Mouse (Mus musculus) cerebellum, postnatal 14 days (tissue): ENCODE results near the gene Bach2.
A peak's percentile ranks its signal among the peaks of the same experiment; 100 is the strongest.

Experiments
- DNase-seq, 2 experiments: peaks; one replicate each; pipeline ENCODE4 v3.0.0; 2021; ENCODE audit warnings: mixed read lengths in 2 of 2

The Bach2 gene

DNA sequence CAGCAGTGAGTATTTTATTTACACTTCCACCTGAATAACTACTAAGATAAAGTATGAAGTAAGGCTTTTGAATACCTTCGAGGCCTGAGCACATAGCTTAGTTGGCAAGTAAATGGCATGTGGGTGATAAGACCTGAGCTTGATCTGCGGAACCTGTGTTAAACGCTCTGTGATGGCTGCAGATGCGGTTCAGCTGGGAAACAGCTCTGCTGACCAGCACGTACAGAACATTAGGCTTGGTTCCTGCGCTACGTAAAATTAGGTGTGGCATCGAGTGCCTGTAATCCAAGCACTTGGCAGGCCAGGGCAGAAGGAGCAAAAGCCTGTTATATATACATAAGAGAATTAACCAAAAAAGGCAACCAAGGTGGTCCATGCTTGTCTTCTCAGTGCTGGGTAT, 252.6 kb downstream of the Bach2 start:
- no peak for DNase-seq

DNA sequence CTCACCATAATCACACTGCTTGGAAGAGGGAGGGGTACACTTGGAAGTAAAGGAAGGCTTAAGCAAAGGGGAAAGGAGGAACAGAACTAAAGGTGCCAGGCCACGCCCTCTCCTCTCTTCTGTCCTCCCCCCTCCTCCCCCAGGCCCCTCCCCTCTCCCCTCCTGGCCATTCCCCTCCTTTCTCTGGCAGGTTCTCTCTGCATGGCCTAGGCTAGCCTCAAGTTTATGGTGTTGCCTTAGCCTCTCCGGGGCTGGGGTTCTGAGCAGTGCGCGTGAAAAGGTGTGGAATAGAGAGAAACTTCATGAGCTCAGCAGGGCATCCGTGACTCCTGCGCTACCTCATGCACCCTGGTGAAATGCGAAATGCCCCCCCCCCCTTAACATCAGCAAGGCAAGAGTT, 254.2 kb downstream of the Bach2 start:
- DNase-seq, result no peak

DNA sequence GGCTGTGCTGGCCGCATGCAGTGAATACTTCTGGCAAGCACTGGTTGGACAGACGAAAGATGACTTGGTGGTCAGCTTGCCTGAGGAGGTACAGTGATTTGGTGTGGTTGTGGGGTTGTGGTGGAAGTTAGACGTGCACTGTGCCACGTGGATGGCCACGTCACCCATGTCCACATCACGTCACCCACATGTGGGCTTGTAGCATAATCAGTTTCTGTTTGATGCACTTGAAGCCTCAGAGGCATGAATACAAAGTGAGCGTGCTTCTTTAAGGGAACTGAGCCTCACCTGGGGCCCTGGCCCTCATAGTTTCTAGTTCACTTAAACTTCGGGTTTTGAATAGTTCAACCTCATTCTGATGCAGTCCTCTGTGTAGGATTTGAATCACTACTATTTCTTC, 263.2 kb downstream of the Bach2 start:
- no peak for DNase-seq

DNA sequence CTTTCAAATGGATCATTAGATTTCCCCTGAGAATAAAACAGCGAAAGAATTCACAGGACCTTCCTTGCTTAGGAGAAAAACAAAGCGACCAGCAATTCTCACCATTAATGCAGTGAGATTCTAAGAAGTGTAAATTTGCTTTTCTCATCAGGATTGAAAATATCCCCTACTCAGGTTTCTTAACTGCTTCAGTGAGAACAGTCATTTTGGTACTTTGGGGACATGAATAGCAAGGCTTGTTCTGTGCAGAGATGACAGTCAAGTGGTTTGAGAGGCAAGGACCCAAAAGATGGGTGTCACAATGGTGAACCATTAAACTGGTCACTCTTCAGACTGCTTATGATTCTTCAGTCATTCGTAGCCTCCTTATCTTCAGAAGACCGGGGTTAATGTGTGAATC, 263.6 kb downstream of the Bach2 start:
- DNase-seq, result no peak

DNA sequence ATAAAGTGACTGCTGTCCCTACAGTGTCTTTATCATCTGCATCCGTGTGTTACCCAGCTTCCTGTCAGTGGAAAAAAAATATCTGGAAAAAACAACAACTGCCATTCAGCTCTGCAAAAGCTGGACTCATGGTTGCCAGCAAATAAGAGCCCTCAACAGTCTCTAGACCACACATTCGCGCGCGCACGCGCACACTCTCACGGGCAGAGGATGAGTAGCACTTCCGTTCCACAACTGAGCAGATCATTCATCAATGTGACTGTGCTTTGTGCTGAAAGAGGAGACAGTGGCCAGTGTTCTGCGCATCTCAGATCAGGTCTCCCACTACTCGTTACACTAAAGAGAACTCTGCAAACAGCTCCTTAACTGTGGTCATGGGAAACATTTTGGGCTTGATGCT, 265.6 kb downstream of the Bach2 start:
- DNase-seq, result no peak

DNA sequence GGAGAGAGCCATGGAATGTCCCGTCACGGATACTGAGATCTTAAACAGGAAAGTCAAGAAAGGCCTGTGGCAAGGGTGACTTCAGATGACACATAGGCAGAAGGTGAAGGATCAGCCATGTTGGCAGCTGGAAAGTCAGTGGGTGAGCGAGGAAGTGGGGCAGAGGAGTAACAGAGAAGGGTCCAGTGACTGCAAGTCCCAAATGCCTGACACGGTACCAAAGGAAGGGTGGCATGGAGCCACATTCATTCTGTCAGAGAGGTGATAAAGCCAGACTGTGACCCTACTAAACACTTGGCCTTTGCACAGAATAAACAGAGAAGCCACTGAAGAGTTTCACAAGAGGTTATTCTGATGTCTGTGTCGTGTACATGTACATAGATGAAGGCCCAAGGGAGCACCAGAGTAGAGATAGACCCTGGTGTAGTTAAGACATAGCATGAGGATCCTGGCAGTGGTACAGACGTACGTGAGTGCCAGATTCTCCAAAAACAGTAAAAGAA, 267.8 kb downstream of the Bach2 start:
- peak in 1 of 2 experiments; percentile 16 for DNase-seq

DNA sequence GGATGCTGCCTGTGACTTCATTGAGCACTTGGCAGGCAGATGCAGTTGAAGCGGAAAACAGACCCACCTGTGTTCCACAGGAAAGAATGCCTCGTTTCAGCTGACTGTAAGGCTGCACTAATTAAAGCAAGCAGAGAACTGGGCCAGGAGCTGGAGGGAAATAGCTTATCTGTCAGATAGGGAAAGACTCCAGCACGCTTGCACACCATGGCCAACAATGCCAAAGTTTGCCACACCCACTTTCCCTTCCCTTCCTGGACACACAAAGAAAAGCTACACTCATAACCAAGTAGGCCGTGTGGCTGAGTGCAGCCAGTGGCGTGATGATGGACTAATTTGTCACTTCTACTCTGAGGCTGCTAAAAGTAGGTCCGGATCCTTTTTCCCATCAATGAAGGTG, 268.4 kb downstream of the Bach2 start:
- peak; percentile 17 to 41 for DNase-seq

DNA sequence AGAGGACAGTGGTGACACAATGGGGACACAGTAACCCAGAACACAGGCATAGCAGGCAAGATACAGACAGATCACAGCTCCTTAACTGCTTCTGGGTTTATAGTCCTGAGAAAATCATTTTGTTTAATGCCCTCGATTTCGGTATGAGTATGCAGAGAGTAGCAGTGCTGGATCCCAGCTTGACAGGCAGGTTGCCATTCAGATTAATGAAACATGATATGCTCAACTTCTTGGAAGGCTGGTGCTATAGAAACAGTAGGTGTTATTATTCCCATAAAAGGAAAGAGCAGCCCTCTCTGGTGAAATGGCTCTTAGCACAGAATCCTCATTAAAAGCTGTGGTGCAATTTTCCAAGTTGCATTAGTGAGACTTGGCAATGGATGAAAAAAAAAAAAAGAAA, 270.0 kb downstream of the Bach2 start:
- no peak for DNase-seq

DNA sequence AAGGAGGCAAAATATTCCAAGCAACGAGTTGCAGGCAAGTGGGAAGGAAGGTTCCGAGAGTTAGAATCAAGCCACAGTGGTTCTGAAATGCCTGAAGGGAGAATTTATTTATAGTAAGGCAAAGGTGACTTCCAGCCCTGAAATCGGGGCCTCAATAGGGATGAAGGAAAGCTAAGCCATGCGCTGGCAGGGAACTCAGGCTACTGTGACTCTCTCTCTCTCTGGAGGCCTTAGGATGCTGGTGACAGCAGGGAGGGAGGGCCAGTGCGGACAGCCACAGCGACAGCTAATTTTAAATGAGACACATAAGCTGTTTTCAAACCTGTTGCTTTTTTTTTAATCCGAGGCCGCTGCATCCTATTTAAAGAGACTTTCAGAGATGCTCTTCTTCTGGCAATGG, 270.4 kb downstream of the Bach2 start:
- no peak for DNase-seq

DNA sequence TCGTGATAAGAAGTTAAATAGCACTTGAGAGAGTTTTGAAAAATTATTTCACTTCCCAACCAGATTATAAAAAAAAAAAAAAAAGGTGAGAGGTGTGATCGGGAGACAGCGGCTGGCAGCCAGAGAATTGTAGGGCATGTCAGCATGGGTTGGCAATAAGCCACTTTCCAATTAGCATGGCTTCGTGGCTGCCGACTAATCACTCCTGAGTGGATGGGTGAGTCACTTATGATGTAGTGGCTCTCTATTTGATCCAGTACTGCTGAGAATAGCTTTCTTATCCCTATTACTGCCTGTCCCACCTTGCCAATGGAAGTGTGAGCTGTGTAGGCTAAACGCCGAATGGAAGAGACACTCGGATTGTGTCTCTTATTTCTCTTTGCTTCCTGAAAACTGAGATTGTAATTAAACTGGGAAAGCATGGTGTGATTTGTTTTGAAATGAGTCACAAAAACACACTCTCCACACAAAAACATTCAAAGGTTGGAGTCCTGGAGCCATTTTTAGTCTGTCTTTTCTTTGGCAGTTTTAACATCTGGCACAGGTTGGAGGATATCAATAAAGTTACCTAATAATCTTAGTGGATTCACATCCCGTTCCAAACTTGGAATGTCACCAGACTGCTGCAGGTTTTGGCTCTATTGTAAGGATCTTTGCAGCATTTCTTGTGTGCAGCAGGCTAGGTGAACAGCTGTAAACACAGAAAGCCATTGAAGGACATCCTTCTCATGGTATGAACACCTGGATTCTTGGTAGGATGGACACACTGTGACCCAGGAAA, 271.4 kb downstream of the Bach2 start:
- DNase-seq, result peak; percentile 82 to 86

DNA sequence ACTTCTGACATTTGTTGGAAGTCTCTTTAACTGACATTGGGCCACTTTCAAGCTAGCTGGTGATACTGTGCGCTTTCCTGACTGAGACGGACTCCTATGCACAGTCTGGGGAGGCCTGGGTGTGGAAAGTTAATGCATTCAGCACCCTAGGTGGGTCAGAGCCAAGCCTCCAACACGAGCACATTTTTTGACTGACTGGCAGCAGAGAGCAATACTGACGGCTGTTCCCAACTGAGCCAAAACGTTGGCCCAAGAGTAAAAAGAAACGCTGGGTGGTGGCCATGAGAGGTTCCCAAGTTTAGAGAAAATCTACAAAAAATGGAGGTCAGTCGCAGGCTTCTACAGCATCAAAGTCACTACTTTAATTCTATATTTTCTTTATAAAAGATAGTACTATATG, 272.3 kb downstream of the Bach2 start:
- no peak for DNase-seq

DNA sequence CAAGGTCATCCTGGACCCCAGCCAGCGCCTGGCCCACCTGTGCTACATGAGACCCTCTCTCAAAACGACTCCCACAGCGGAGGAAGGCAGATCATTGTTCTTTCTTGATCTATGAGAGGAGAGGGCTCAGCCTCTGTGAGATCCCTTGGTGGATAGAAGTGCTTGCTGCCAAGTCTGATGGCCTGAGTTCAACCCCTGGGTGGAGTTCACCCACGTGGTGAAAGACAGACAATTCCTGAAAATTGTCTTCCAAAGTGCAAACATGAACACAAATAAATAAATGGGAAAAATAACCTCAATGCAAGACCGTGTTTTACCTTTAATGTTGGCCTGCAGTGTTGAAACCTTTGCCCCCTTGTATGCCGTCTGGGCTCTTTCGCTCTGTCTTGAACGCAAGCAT, 277.5 kb downstream of the Bach2 start:
- DNase-seq, result no peak

DNA sequence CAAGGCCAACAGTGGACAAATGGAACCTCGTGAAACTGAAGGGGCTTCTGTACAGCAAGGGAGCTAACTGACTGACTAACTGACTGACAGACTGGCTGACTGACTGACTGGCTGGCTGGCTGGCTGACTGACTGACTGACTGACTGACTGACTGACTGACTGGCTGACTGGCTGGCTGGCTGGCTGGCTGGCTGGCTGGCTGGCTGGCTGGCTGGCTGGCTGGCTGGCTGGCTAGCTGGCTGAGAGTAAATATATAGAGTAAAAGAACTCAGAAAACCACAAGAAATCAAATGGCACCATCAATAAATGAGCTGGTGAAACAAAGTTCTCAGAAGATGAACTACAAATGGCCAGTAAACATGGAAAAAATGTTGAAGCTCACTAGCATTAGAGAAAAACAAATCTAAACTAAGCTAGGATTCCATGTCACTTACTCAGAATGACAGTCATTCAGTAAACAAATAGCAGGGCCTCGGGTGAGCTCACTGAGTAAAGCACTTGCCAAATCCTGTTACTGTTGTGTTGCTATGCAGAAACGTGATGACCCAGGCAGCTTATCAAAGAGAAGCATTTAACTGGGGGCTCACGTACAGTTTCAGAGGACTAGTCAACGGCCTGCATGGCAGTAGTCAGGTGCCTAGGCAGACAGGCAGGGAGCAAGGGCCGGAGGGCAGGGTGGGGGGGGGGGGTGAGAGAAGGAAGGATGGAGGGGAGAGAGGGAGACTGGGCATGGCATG, 280.4 kb downstream of the Bach2 start:
- DNase-seq, result no peak

DNA sequence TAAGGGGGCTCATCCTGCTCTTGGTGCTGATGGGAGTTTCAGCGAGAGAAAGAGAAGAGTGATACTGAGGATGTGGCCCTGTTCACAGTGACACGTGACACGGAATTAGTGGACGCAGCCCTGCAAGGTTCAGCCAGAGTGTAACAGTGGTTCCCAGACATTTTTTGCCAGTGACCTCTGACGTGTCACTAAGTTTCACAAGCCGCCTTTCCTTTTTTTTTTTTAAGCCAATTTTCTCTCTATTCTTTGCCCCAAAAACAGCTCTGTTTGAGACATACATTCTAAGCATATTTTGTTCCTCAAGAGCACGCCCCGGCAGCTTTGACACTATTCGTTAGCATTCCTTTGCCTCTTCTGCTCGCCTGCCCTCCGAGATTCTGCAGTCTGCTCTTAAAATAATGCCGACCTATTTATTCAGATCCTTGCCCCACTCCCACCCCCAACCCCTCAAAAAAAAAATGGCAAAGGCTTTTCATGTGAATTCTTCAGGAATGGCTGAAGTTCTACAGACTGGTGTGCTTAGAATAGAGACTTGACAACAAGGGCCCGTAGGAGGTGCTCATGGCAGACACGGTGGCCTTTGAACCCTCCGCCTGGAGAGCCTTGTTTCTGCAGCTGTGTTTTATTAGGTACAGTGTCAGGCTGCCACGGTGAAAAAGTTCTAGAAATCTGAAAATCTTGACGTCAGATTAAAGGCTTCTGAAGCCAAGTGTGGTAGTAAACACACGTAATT, 282.2 kb downstream of the Bach2 start:
- no peak for DNase-seq

DNA sequence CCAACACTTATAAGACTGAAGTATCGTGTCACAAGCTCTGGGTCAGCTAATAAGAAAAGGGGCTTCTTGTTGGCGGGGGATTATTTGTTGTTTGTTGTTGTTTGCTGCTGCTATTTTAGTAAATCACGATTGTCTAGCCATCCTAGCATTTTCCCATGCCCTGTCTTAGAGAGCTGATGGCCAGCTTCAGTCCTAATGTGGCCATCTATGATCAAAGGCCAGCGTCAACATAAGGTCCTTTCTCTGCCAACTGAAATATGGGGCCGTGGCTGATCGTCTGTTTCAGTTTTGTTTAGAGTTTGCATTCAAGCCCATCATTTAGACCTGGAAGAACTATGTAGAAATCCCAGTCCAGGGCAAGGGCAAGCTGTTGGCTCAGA, 282.7 kb downstream of the Bach2 start:
- DNase-seq, result no peak

DNA sequence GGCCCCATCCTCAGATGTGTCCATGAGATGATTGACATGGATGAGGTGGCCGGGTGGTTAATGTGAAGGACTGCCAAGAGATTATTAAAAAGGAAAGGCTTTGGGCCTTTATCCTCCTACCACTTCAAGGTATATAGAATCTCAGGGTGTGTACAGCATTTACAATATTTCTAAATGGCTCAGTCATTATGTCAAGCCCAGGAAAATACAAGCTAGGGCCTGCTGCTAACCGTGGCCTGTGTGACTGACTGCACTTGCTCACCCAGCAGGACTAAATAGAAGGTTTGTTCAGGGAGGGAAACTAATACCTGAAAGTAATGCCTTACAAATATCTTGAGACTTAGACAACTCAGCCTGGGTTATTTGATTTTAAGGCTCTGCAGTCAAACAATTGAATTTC, 283.4 kb downstream of the Bach2 start:
- no peak for DNase-seq

DNA sequence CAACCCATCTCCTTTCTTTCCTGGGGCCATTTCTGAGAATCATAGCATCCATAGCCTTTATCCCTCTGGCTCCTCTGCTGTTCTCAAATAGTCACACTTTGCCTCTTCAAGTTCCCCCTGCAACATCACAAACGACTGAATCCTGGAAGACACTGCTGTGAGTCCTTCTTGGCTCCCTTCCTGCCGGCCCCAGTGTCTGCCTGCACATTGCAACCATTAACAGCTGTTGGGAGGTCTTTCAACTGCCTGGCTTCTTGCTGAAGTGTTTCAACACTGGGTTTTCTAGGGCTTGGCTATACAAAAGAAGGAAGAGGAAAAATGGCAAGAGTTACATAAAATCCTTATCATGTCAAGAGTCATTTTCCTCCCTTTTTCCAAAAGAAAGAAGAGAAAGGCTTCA, 285.7 kb downstream of the Bach2 start:
- no peak for DNase-seq

DNA sequence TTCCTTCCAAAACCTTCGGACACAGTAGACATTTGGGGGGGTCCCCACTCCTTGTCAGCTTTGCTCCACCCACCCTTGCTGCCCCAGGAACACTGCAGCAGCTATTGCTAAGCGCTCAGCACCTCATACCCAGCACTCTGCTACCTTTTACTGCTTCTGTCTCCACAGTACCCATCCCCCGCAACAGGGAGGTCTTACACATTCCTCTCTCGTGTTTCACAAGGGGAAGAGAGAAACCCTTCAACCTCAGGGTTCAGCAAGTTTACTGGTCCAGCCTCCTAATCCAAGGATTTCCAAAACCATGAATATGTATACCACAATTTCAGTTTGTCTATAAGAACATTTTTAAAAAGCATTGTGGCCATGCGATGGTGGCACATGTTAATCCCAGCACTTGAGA, 286.4 kb downstream of the Bach2 start:
- no peak for DNase-seq

DNA sequence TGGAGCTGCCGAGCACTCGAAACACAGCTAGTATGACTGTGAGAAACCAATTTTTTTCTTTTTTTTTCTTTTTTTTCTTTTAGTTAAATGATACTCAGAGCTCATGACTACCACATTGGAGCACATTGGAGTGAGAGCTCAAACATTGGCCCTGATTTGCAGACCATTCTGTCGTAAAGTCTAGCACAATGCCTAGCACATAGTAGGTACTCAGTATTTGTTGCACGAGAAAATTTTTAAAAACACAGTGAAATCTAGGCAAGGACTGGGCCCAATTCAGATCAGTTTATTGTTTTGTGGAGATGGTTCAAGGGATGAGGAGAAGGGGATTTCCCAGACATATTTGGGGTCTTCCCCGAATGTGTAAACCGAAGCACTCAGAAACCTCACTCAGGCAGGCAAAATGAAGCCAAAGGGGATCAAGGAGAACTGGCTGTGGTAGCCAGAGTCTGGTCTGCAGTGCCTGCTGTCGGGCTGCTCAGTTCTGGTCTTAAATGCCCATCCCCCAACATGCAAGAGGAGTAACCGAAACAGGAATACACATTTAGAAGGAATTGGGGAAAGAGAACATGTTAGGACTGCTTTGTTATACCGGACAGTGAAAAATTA, 287.7 kb downstream of the Bach2 start:
- no peak for DNase-seq

DNA sequence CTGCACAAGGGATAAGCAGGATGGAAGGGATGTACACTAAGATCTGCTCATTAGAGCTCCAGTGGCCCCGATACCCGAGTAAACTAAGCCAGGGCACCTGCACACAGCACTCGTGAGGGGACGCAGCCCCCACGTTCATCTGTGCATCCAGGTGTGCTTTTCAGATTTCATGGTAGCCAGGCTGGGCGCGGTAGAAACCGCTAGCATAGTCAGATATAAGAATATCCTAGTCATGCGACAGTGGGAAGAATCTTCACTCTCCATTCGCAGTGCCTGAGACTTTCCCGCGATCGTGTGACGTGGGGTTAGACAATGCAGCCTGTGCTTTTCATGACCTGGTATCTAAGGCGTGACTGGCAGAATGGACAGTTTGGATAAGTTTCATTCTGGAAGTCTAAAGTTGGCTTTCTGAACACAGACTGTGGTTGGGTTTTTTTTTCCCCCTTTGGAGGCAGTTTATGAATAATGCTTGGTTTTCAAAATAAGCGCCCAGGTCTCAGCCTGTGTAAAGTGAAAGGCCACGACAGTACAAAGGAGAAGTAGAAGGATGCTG, 290.9 kb downstream of the Bach2 start:
- no peak for DNase-seq

DNA sequence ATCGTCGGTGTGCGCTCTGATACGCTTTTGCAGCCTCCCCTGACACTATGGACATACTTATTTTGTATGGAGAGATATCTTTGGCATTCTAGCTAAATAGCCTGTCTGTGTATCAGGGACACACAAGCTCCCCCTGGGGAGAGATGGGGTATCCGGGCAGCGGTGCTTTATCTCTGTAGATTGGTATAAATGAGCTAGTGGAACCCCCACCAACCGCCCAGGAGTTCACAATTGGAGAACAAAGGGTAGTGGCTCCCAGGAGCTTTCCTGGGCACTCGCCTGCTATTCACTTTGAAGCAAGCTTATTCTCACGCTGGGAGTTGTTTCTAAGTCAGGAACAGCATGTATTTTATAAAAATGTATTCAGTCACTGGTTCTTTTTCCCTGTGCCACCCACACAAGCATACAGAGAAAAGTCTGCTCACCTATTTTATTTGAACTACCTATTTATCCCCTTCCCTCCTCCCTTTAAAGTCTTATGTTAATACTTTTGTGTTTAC, 291.9 kb downstream of the Bach2 start:
- DNase-seq, result no peak

DNA sequence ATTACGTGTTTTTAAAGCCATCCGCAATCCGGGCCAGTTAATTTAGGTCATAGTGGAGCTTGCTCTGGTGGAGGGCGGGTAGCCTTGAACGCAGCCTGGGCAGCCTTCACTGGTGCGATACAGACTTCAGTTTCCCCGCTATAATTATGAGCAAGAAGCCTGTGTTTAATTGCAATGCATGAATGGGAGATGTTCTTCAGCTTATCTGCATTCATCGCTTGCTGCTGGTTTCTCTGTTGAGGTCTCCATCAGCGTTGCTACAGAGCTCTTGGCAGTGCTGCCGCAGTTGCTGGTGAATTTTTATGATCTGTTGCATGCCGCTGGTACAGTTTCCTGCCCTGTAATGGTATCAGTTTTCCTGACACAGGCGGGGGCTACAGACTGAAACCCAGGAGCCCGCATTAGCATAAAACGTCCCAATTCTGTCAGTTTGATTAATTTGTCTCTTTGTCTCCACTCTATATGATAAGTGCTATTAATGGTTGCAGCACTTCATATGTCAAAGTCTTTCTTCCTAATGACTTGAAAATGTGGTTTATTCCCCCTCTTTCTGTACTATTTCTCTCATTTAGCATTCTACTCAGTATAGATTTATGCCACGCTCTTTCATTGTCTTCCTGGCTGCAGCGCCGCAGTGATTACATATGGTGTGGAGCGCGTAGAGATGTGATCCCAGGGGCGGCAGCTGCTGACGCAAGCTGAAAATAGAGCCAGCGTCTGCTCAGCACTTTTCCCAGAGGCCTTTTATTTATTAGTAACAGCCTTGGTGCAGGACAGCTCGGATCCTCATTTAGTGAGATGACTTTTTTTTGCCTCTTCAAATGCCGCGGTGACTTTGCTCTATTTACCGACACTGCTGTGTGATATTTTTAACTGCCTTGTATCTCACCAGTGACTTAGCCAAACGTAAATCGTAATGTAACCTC, 292.6 kb downstream of the Bach2 start:
- DNase-seq, result no peak
